Mouse (Mus musculus) midbrain, embryonic 10.5 days (tissue): ENCODE measurements around the gene BC003965. TPM values are rescaled to one million over a fixed set of nuclear protein-coding genes. Genes with fewer than 3 reads are reported as not detected.

Experiments
- DNase-seq: peaks from one replicate; pipeline ENCODE4 v3.0.0-alpha.2; 2017; ENCODE audit warnings: low spot score
- H3K27ac ChIP-seq: fragments of 300-500 bp; sonication (generic); replicated peaks from 2 replicates; pipeline ENCODE4 v1.5.1; 2016; ENCODE audit warnings: mild to moderate bottlenecking
- H3K27me3 ChIP-seq: fragments of 300-500 bp; sonication (generic); 2 replicates; pipeline ENCODE4 v1.6.1; 2016; ENCODE audit warnings: low read depth, mild to moderate bottlenecking; ENCODE audit not compliant: poor library complexity, severe bottlenecking
- H3K36me3 ChIP-seq: fragments of 300-500 bp; sonication (generic); 2 replicates; pipeline ENCODE4 v1.6.1; 2016; ENCODE audit warnings: mild to moderate bottlenecking, moderate library complexity
- H3K4me1 ChIP-seq: fragments of 300-500 bp; sonication (generic); 2 replicates; pipeline ENCODE4 v1.6.1; 2016
- H3K4me3 ChIP-seq: fragments of 300-500 bp; sonication (generic); 2 replicates; pipeline ENCODE4 v1.5.1; 2016; ENCODE audit warnings: mild to moderate bottlenecking, moderate library complexity
- H3K9me3 ChIP-seq: fragments of 300-500 bp; sonication (generic); replicated peaks from 2 replicates; pipeline ENCODE4 v1.6.1; 2016; ENCODE audit warnings: mild to moderate bottlenecking
- WGBS: fragments of 180-500 bp; shearing (Covaris S2); methylation state at CpG from one replicate; pipeline ENCODE4 v1.1.7; 2016; 5-methylcytosine and 5-hydroxymethylcytosine counted together
- polyA plus RNA-seq: library from polyadenylated mRNA; unstranded; fragments of >200 nt; fragmentation: Nextera tagmentation; extraction: Ambion mirVana; gene quantifications from 2 replicates; pipeline ENCODE4 v1.2.1, GENCODE M21; 2016

Gene BC003965
- 37.3 and 37.7 TPM in 2 replicates for polyA plus RNA-seq

DNA sequence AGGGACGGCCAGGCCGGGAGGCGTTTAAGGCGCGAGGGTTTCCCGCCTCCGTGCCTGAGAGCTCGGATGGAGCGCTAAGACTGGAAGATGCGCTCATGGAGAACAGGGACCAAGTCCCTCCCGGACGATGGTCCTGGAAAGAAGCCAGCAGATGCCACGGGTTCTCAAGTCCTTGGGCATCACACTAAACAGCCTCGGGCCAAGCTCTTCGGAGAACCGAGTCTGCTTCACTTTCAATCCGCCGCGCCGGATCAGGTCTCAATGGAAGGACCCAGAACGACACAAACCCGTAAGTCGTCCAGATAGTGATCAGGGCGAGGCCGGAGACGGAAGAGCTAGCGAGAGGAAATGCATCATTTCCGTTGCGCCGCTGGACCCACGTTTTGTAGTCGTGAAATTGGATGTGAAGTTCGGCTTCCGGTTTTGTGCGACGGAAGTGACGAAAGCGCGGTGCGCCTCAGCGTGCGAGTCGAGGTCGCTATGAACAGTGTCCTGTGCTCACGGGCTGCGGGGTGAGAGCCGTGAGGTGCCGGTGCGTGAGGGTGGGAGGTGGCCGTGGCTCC lies at the start of gene BC003965:
TSS of gene BC003965 (plus strand) at position 426 of the 563 bp plus-strand sequence.
- 0 out of 2 replicates have a peak, but pooled peaks cover 8% of the 10 kb centered on the region for H3K27me3 ChIP-seq
- WGBS = under 1% methylated on average over 50 of the region's 50 CpGs
- 0 out of 2 replicates have a peak, but pooled peaks cover 7% of the 10 kb centered on the region for H3K36me3 ChIP-seq
- no peaks in the 10 kb centered on the region for H3K9me3 ChIP-seq
- H3K4me1 ChIP-seq = peaks cover 44% of the 10 kb centered on the region
- peak; percentile 98 for DNase-seq
- peak within 1 kb of the TSS; percentile 91 for H3K27ac ChIP-seq
- peak within 1 kb of the TSS; percentile 99 for H3K4me3 ChIP-seq

DNA sequence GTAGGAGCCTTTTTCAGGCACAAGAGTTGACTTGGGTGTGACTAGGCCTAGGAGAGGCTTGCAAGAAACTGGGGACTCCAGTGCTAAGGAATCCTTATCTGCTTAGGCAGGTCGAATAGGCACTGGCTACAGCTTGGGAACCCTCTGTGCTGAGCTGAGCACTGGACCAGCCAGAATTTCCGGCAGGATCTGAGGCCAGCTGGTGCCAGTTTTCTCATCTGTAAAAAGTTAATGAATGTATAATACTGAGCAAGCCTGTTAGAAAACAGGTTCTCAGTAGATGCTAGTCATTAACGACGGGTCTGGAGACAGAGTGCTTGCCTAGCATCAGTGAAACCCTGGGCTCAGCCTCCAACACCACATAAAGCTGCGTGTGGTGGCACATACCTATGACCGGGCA lies 48.7 kb upstream of the BC003965 start:
- H3K36me3 ChIP-seq = 0 out of 2 replicates have a peak, but pooled peaks cover 15% of the 10 kb centered on the region
- 90% methylated on average over 6 of the region's 6 CpGs for WGBS
- H3K27ac ChIP-seq = no peak overlapping the region
- DNase-seq = no peak
- H3K27me3 ChIP-seq = no peaks in the 10 kb centered on the region
- no peaks in the 10 kb centered on the region for H3K9me3 ChIP-seq
- peaks cover 12% of the 10 kb centered on the region for H3K4me1 ChIP-seq
- no peak overlapping the region for H3K4me3 ChIP-seq

DNA sequence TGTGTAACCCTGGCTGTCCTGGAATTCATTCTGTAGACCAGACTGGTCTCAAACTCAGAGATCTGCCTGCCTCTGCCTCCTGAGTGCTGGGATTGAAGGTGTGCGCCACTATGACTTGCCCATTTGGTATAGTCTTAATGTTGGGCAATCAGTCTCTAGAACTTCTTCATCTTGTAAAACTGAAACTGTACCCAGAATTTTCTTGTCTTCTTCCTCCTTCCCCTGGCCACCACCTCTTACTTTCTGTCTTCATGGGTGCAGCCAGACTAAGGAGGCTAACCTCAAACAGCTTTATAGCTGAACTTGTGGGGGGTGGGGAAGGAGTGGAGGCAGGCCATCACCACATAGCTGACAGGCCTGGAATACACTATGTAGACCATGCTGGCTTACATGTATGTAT lies 45.6 kb upstream of the BC003965 start:
- Histone ChIP-seq H3K36me3 (0 out of 2 replicates have a peak, but pooled peaks cover 28% of the 10 kb centered on the region), H3K4me3 (no peak overlapping the region), H3K27me3 (no peaks in the 10 kb centered on the region), H3K27ac (no peak overlapping the region), H3K9me3 (no peaks in the 10 kb centered on the region), H3K4me1 (peaks cover 10% of the 10 kb centered on the region)
- DNase-seq = no peak
- 93% methylated on average over 1 of the region's 1 CpGs for WGBS

DNA sequence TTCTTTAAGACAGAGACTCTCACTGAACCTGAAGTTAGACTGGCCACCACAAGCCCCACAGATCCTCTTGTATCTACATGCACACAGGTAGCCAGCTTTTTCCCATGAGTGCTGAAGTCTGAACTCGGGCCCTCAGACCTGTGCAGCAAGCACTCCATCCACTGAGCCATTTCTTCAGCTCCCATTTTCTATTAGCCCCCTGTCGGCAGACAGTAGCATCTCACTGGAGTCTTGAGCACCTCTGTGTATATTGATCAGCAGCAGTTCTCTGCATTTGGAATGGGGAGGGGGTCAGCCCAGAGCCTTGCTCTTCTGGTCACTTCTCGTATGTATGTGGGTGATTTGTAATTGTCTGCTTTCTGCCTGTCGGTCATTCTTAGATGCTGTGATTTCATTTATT lies 44.4 kb upstream of the BC003965 start:
- no peaks in the 10 kb centered on the region for H3K4me1 ChIP-seq
- no peaks in the 10 kb centered on the region for H3K9me3 ChIP-seq
- WGBS = 71% methylated on average over 4 of the region's 4 CpGs
- no peak overlapping the region for H3K27ac ChIP-seq
- H3K4me3 ChIP-seq = no peak overlapping the region
- no peaks in the 10 kb centered on the region for H3K27me3 ChIP-seq
- H3K36me3 ChIP-seq = peaks cover 35% of the 10 kb centered on the region
- DNase-seq = no peak

DNA sequence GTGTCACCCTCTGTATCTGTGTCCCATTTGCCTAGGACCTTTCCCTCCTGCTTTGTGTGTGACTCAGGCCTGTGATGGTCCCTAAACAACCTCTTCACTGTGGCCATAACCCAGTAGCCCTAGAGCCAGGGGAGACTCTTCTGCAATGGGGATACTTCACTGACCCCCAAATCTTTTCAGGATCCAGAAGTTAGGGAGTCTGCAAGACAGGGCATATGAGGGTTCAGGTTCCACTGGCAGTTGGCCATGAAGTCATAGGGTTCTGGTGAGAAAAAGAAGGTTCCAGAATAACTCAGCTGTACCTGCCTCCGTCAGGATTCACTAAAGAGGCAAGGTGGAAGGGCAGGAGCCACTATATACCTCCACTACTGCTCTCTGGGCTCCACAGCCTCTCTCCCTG lies 22.2 kb upstream of the BC003965 start, which contains the start of gene Ccdc154:
TSS of gene Ccdc154 (plus strand) at position 301 of the 400 bp plus-strand sequence.
- no peaks in the 10 kb centered on the region for H3K27me3 ChIP-seq
- 85% methylated on average over 1 of the region's 1 CpGs for WGBS
- H3K9me3 ChIP-seq = no peaks in the 10 kb centered on the region
- DNase-seq = no peak
- no peak within 1 kb of the TSS for H3K4me3 ChIP-seq
- no peak within 1 kb of the TSS for H3K27ac ChIP-seq
- H3K36me3 ChIP-seq = peaks cover 43% of the 10 kb centered on the region
- no peaks in the 10 kb centered on the region for H3K4me1 ChIP-seq

DNA sequence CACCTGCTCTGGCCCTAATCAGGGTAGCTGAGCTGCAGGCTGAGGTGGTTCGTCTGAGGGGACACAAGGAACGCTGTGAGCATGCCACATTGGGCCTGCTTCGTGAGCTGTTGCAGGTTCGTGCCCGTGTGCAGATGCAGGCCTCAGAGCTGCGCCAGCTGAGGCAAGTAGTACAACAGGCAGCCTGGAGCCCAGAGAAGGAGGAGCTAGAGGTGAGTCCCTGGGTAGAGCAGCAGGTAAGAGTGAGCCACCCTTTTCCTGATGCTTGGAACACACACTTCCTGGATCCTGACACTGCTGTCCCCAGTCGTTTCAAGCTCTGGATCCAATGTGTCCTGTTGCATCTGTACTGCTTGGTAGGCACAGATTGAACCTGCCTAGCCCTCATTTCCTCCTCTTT lies 21.0 kb upstream of the BC003965 start:
- no peak for DNase-seq
- Histone ChIP-seq H3K27ac (no peak overlapping the region), H3K27me3 (no peaks in the 10 kb centered on the region), H3K36me3 (peaks cover 32% of the 10 kb centered on the region), H3K4me1 (no peaks in the 10 kb centered on the region), H3K4me3 (no peak overlapping the region), H3K9me3 (no peaks in the 10 kb centered on the region)
- 77% methylated on average over 7 of the region's 7 CpGs for WGBS

DNA sequence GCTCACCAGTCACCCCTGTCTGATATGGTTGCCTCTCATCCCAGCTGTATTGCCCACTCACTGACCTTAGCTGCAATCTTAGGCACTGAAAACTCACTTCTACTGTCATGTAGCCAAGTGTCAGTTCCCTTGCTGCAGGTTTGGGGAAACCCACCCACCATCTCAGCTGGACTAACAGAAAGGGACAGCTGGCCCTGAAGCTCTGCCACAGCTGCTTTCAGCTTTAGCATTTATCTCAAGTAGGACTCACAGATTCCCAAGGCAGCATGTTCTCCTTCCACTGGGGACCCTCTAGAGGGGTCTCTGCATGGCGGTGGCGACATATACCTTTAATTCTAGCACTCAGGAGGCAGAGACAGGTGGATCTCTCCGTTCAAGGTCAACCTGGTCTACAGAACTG lies 19.6 kb upstream of the BC003965 start:
- H3K27me3 ChIP-seq = no peaks in the 10 kb centered on the region
- DNase-seq = no peak
- H3K9me3 ChIP-seq = no peaks in the 10 kb centered on the region
- H3K4me1 ChIP-seq = no peaks in the 10 kb centered on the region
- no peak overlapping the region; the same call in 1 of the 2 replicates for H3K27ac ChIP-seq
- 91% methylated on average over 3 of the region's 3 CpGs for WGBS
- H3K4me3 ChIP-seq = no peak overlapping the region
- peaks cover 19% of the 10 kb centered on the region for H3K36me3 ChIP-seq

DNA sequence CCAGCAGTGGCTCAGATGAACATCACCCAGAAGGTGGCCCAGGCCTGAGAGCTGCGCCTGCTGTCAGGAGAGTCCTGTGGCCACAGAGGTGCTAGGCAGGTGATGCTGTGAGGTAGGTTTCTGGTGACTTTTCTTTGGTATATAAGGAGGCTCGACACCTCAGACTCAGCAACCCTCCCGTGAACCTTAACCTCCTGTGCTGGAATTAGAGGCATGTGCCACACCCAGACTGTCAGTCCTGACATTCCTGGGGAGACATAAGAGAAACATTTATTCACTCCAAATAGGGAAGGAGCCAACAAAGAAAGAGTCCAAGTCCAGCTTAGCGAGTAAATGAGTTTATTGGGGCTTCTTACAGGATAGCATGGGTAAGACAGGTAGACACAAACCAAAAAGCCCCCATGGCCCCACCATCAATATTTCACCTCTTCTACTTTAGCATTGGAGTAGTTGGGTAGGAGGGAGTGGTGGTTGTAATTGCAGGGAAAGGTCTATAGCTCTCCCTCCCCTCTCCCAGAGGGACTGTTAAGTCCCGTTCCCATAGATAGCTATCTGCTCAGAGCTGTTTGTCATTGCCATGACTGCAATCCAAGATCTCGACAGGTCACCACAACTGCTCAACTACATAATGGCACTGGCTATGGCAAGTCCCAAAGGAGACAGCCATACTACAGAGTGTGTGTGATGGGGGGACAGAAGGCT lies 18.2 kb upstream of the BC003965 start:
- Histone ChIP-seq H3K36me3 (peaks cover 6% of the 10 kb centered on the region), H3K27ac (no peak overlapping the region), H3K27me3 (no peaks in the 10 kb centered on the region), H3K9me3 (no peaks in the 10 kb centered on the region), H3K4me3 (no peak overlapping the region), H3K4me1 (no peaks in the 10 kb centered on the region)
- no peak for DNase-seq
- WGBS = 80% methylated on average over 6 of the region's 6 CpGs

DNA sequence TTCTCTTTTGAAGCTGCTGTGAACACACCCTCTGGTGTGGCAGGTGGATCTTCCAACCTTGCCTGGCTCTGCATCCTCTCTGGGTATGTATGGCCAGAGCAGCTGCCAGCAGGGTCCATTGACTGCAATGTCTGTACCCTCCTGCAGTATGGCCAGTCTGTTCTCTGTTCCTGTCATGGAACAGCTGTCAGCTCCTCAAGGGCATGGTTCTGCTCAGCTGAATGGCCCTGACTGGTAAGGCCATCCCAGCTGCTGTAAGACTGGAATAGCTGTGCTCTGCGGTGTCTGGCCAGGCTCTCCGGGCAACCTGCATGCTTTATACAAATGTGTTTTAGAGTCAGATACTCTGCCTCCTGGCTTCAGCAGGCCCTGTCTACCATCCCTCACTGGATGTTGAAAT lies 14.6 kb upstream of the BC003965 start:
- no peaks in the 10 kb centered on the region for H3K9me3 ChIP-seq
- H3K36me3 ChIP-seq = no peaks in the 10 kb centered on the region
- no peaks in the 10 kb centered on the region for H3K4me1 ChIP-seq
- no peaks in the 10 kb centered on the region for H3K27me3 ChIP-seq
- no peak for DNase-seq
- no peak overlapping the region for H3K27ac ChIP-seq
- H3K4me3 ChIP-seq = no peak overlapping the region
- WGBS = 88% methylated on average over 2 of the region's 2 CpGs

DNA sequence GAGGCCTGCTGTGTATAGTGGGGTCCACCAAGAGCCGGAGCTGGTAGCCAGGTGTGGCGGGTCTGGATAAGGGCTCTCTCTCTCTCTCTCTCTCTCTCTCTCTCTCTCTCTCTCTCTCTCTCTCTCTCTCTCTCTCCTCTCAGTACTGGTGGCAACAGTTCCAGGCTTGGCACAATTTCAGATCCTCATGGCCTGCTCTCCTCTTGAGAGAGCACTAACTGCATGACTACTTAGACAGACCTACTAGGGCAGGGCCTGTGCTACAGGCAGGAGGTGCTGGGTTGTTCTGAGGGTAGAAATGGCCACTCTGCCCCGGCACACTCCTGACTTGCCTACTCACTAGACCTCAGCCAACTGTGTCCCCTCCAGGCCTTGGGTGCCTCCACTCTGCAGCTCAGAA lies 11.8 kb upstream of the BC003965 start:
- no peaks in the 10 kb centered on the region for H3K36me3 ChIP-seq
- no peaks in the 10 kb centered on the region for H3K27me3 ChIP-seq
- H3K4me1 ChIP-seq = peaks cover 7% of the 10 kb centered on the region; the same call in 1 of the 2 replicates
- H3K4me3 ChIP-seq = no peak overlapping the region
- DNase-seq = no peak
- no peak overlapping the region for H3K27ac ChIP-seq
- no peaks in the 10 kb centered on the region for H3K9me3 ChIP-seq
- WGBS = 88% methylated on average over 3 of the region's 3 CpGs

DNA sequence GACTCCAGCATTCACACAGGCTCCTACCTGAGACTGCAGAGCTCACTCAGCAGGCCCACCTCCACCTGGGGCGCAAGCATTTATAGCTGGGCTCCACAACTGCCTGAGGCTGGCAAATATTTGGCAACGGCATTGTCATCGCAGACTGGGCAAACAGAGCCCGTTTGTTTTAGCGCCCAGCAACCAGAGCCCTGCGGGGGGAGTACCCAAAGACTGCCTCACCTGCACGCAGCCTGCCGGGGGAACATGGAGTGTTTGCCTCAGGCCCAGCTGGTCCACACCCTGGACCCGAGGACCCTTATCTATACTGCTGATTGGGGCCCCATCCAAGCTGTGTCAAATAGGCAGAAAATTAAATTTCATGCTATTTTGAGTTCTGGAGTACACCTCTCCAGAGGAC lies 8.9 kb upstream of the BC003965 start, which contains the start of gene Gm38655:
TSS of gene Gm38655 (minus strand) at position 61 of the 400 bp plus-strand sequence.
- WGBS = 73% methylated on average over 9 of the region's 9 CpGs
- Histone ChIP-seq H3K27me3 (no peaks in the 10 kb centered on the region), H3K4me1 (peaks cover 7% of the 10 kb centered on the region; the same call in 1 of the 2 replicates), H3K27ac (no peak within 1 kb of the TSS), H3K9me3 (no peaks in the 10 kb centered on the region), H3K36me3 (no peaks in the 10 kb centered on the region), H3K4me3 (no peak within 1 kb of the TSS)
- DNase-seq = no peak

DNA sequence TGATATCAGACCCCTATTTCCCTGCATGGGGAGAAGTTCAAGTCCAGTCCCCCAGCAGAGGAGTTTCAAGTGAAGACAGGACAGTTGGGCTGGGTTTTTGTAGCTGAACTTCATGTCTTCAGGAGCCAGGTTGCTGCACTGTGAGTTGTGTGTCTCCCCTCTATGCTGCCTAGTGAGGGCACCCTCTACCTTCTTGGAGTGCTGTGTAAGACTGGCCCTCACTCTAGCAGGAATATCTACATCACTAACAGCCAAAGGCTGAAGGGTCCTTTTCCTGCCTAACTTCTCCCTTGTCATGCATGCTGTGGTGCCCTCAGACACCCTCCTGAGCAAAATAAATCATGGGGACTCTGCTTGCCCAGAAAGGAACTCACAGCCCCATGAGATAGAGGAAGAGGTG lies 1.1 kb upstream of the BC003965 start:
- Histone ChIP-seq H3K27ac (peak overlapping the region; percentile 91; the same call in 1 of the 2 replicates), H3K4me3 (peak overlapping the region; percentile 99), H3K36me3 (0 out of 2 replicates have a peak, but pooled peaks cover 7% of the 10 kb centered on the region)

DNA sequence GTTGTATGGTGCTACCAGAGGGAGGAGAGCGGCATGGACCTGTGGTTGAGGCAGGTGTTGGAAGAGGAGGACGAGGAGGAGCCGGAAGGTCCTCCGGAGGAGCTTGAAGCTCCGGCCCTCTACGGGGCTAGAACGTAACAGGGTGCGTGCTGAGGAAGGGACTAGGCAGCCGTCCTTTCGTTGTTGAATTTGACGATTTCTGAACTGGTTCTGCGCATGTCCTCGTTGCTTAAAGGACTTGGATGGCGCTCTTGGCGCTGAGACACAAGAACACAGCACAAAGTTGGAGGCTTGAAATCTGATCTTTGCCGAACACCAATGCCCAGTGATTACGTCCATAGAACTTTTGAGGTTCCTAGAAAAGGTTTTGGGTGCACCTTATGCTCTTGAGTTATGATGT lies 607 bp downstream of the BC003965 start:
- no peak for DNase-seq
- Histone ChIP-seq H3K9me3 (no peaks in the 10 kb centered on the region), H3K27ac (peak overlapping the region; percentile 91), H3K27me3 (0 out of 2 replicates have a peak, but pooled peaks cover 8% of the 10 kb centered on the region), H3K4me3 (peak overlapping the region; percentile 99), H3K4me1 (peaks cover 52% of the 10 kb centered on the region), H3K36me3 (0 out of 2 replicates have a peak, but pooled peaks cover 7% of the 10 kb centered on the region)
- WGBS = 10% methylated on average over 17 of the region's 17 CpGs

More for the DNA sequence above, 1.1 kb upstream of the BC003965 start:
- Histone ChIP-seq H3K9me3 (no peaks in the 10 kb centered on the region), H3K27me3 (0 out of 2 replicates have a peak, but pooled peaks cover 8% of the 10 kb centered on the region), H3K4me1 (peaks cover 38% of the 10 kb centered on the region)
- DNase-seq = no peak
